Mouse (Mus musculus) forebrain, postnatal 0 days (tissue): Measurements from ENCODE around the gene Pax7. TPM values are rescaled to one million over a fixed set of nuclear protein-coding genes. Genes with fewer than 3 reads are reported as not detected.
A peak's percentile ranks its signal among the peaks of the same experiment; 100 is the strongest.

Experiments
- ATAC-seq: fragments of 200-750 bp; cut with Nextera tagmentation; 2 replicates; pipeline ENCODE4 v1.8.0; 2017; ENCODE audit warnings: mild to moderate bottlenecking, moderate library complexity
- DNase-seq: peaks from one replicate; pipeline ENCODE4 v3.0.0-alpha.2; 2015
- H3K27ac ChIP-seq: fragments of 300-500 bp; sonication (generic); 2 replicates; pipeline ENCODE4 v1.5.1; 2014; ENCODE audit warnings: low read depth, mild to moderate bottlenecking, antibody characterized with exemption, low read length, moderate library complexity, mixed read lengths
- H3K27me3 ChIP-seq: fragments of 300-500 bp; sonication (generic); 2 replicates; pipeline ENCODE4 v1.6.1; 2014; ENCODE audit warnings: mild to moderate bottlenecking, low read length, mixed read lengths; ENCODE audit not compliant: insufficient read depth
- H3K36me3 ChIP-seq: fragments of 300-500 bp; sonication (generic); 2 replicates; pipeline ENCODE4 v1.6.1; 2014; ENCODE audit warnings: mild to moderate bottlenecking, moderate library complexity; ENCODE audit not compliant: insufficient read depth
- H3K4me1 ChIP-seq: fragments of 300-500 bp; sonication (generic); 2 replicates; pipeline ENCODE4 v1.6.1; 2014; ENCODE audit warnings: antibody characterized with exemption; ENCODE audit not compliant: insufficient read depth
- H3K4me2 ChIP-seq: fragments of 300-500 bp; sonication (generic); 2 replicates; pipeline ENCODE4 v1.6.1; 2014; ENCODE audit warnings: low read depth, mild to moderate bottlenecking, moderate library complexity
- H3K4me3 ChIP-seq: fragments of 300-500 bp; sonication (generic); 2 replicates; pipeline ENCODE4 v1.5.1; 2014; ENCODE audit warnings: low read depth, low read length, mixed read lengths
- H3K9ac ChIP-seq: fragments of 300-500 bp; sonication (generic); 2 replicates; pipeline ENCODE4 v1.6.1; 2014; ENCODE audit warnings: mild to moderate bottlenecking
- H3K9me3 ChIP-seq: fragments of 300-500 bp; sonication (generic); 2 replicates; pipeline ENCODE4 v1.6.1; 2016; ENCODE audit warnings: low read length
- CTCF ChIP-seq: sonication (generic); IDR thresholded peaks from 2 replicates; pipeline ENCODE4 v1.5.1; 2016; ENCODE audit warnings: antibody characterized with exemption, control low read depth, low read depth
- WGBS: fragments of 180-500 bp; shearing (Covaris S2); extraction: QIAGEN DNeasy Blood & Tissue Kit; methylation state at CpG from one replicate; pipeline ENCODE4 v1.1.7; 2014; 5-methylcytosine and 5-hydroxymethylcytosine counted together
- polyA plus RNA-seq: library from polyadenylated mRNA; unstranded; fragments of >200 nt; fragmentation: Nextera tagmentation; extraction: Ambion mirVana; gene quantifications from 2 replicates; pipeline ENCODE4 v1.2.1, GENCODE M21; 2015
- total RNA-seq: library from RNA; depleted of rRNA; stranded (reverse); fragments of >200 nt; gene quantifications from 2 replicates; pipeline ENCODE4 v1.2.3, GENCODE M21; 2014

The Pax7 gene
- total and polyA plus RNA-seq, 2 experiments from 2014 or later = 0.05 TPM; not detected in 1

- no peaks in the 10 kb centered on the region; the same call in 1 of the 2 replicates for H3K27me3 ChIP-seq
- no peak overlapping the region for H3K4me2 ChIP-seq
- no peak for TF ChIP-seq CTCF
- no peaks in the 10 kb centered on the region for H3K9me3 ChIP-seq
- no peaks in the 10 kb centered on the region for H3K4me1 ChIP-seq
- no peak overlapping the region for H3K4me3 ChIP-seq
- ATAC-seq (no peak), DNase-seq (no peak)
- H3K9ac ChIP-seq = no peak overlapping the region
- no peaks in the 10 kb centered on the region for H3K36me3 ChIP-seq
- 67% methylated on average over 4 of the region's 4 CpGs for WGBS
- H3K27ac ChIP-seq = no peak overlapping the region
Observed at GRCm38 (mm10) chr4:139797344-139797743, 36.0 kb downstream of the Pax7 start.

- no peak overlapping the region for H3K9ac ChIP-seq
- ATAC-seq (no peak), DNase-seq (no peak)
- H3K4me2 ChIP-seq = no peak overlapping the region
- 45% methylated on average over 9 of the region's 9 CpGs for WGBS
- H3K9me3 ChIP-seq = no peaks in the 10 kb centered on the region
- H3K4me1 ChIP-seq = no peaks in the 10 kb centered on the region
- no peak overlapping the region for H3K27ac ChIP-seq
- no peaks in the 10 kb centered on the region for H3K36me3 ChIP-seq
- TF ChIP-seq CTCF = no peak
- no peak overlapping the region for H3K4me3 ChIP-seq
- H3K27me3 ChIP-seq = no peaks in the 10 kb centered on the region; the same call in 1 of the 2 replicates
Observed at GRCm38 (mm10) chr4:139796115-139796514, 37.2 kb downstream of the Pax7 start.

- no peaks in the 10 kb centered on the region for H3K27me3 ChIP-seq
- DNase-seq (no peak), ATAC-seq (no peak)
- H3K4me1 ChIP-seq = no peaks in the 10 kb centered on the region
- no peaks in the 10 kb centered on the region for H3K9me3 ChIP-seq
- no peak overlapping the region for H3K27ac ChIP-seq
- no peaks in the 10 kb centered on the region for H3K36me3 ChIP-seq
- no peak for TF ChIP-seq CTCF
- no peak overlapping the region for H3K9ac ChIP-seq
- no peak overlapping the region for H3K4me3 ChIP-seq
- H3K4me2 ChIP-seq = no peak overlapping the region
- 54% methylated on average over 8 of the region's 8 CpGs for WGBS
Observed at GRCm38 (mm10) chr4:139791168-139791567, 42.2 kb downstream of the Pax7 start.

- no peaks in the 10 kb centered on the region for H3K9me3 ChIP-seq
- H3K27ac ChIP-seq = no peak overlapping the region
- H3K4me2 ChIP-seq = no peak overlapping the region
- no peak overlapping the region for H3K4me3 ChIP-seq
- peak; percentile 19; the same call in 1 of the 2 replicates for TF ChIP-seq CTCF
- no peak for DNase-seq
- H3K9ac ChIP-seq = no peak overlapping the region
- no peak for ATAC-seq
- no peaks in the 10 kb centered on the region for H3K36me3 ChIP-seq
- H3K4me1 ChIP-seq = no peaks in the 10 kb centered on the region
- H3K27me3 ChIP-seq = no peaks in the 10 kb centered on the region
- 80% methylated on average over 7 of the region's 7 CpGs for WGBS
Observed at GRCm38 (mm10) chr4:139789772-139790171, 43.6 kb downstream of the Pax7 start.

- no peak overlapping the region for H3K27ac ChIP-seq
- no peak for ATAC-seq
- no peaks in the 10 kb centered on the region for H3K27me3 ChIP-seq
- no peak for TF ChIP-seq CTCF
- no peaks in the 10 kb centered on the region for H3K9me3 ChIP-seq
- no peak overlapping the region for H3K4me2 ChIP-seq
- H3K9ac ChIP-seq = no peak overlapping the region
- H3K36me3 ChIP-seq = no peaks in the 10 kb centered on the region
- WGBS = 64% methylated on average over 9 of the region's 9 CpGs
- no peaks in the 10 kb centered on the region for H3K4me1 ChIP-seq
- no peak overlapping the region for H3K4me3 ChIP-seq
- no peak for DNase-seq
Observed at GRCm38 (mm10) chr4:139782926-139783467, 50.3 kb downstream of the Pax7 start.

GRCm38 (mm10) chr4:139771125-139771631 is 62.1 kb downstream of the Pax7 start:
- no peaks in the 10 kb centered on the region for H3K9me3 ChIP-seq
- 8% methylated on average over 9 of the region's 9 CpGs for WGBS
- TF ChIP-seq CTCF = no peak
- H3K4me1 ChIP-seq = no peaks in the 10 kb centered on the region
- no peak for DNase-seq
- peak; percentile 36 for ATAC-seq
- no peaks in the 10 kb centered on the region; the same call in 1 of the 2 replicates for H3K27me3 ChIP-seq
- no peak overlapping the region for H3K27ac ChIP-seq
- no peak overlapping the region for H3K9ac ChIP-seq
- H3K36me3 ChIP-seq = no peaks in the 10 kb centered on the region
- no peak overlapping the region for H3K4me2 ChIP-seq
- H3K4me3 ChIP-seq = no peak overlapping the region

GRCm38 (mm10) chr4:139767823-139768222 is 65.5 kb downstream of the Pax7 start:
- ATAC-seq (no peak), DNase-seq (no peak)
- Histone ChIP-seq H3K9me3 (no peaks in the 10 kb centered on the region), H3K4me2 (no peak overlapping the region), H3K9ac (no peak overlapping the region), H3K27ac (no peak overlapping the region), H3K27me3 (no peaks in the 10 kb centered on the region; the same call in 1 of the 2 replicates), H3K36me3 (no peaks in the 10 kb centered on the region), H3K4me3 (no peak overlapping the region), H3K4me1 (no peaks in the 10 kb centered on the region)
- WGBS = 44% methylated on average over 5 of the region's 5 CpGs
- TF ChIP-seq CTCF = no peak
